Mouse (Mus musculus): ENCODE data around the gene Aadac. TPM values are rescaled to one million over a fixed set of nuclear protein-coding genes. Genes with fewer than 3 reads are reported as not detected.

Gene Aadac
- total and polyA plus RNA-seq, 2 experiments from 2014 or later = 0.14 TPM; not detected in 1

GRCm38 (mm10) chr3:60078883-60079415 lies 53.4 kb downstream of the Aadac start:
- Histone ChIP-seq H3K36me3 (replicated peaks; ENCODE audit: control insufficient read depth, insufficient read depth, low read length) (no peaks in the 10 kb centered on the region), H3K4me3 (ENCODE audit: low read depth, low read length) (no peak overlapping the region), H3K9me3 (replicated peaks; ENCODE audit: control insufficient read depth, low read length) (no peaks in the 10 kb centered on the region), H3K9ac (replicated peaks; ENCODE audit: low read depth, low read length) (no peak overlapping the region), H3K27ac (ENCODE audit: low read depth) (peak overlapping the region; percentile 25; the same call in 1 of the 2 replicates), H3K4me1 (ENCODE audit: control insufficient read depth, insufficient read depth) (0 out of 2 replicates have a peak, but pooled peaks cover 9% of the 10 kb centered on the region), H3K27me3 (ENCODE audit: control insufficient read depth, insufficient read depth, low read length) (no peaks in the 10 kb centered on the region), H3K4me2 (ENCODE audit: low read depth, low read length) (no peak overlapping the region)
- DNase-seq (ENCODE audit: low spot score) (no peak), ATAC-seq (ENCODE audit: insufficient read depth, low read depth) (no peak)
- no peak for TF ChIP-seq CTCF (IDR thresholded peaks at IDR 0.05; ENCODE audit: low read depth)
- TF ChIP-seq EP300 (IDR thresholded peaks at IDR 0.05; ENCODE audit: low read depth) = no peak
- WGBS = 79% methylated on average over 1 of the region's 1 CpGs

- no peak for DNase-seq (ENCODE audit: low spot score)
- H3K4me3 ChIP-seq (ENCODE audit: low read depth, low read length) = no peak overlapping the region
- no peaks in the 10 kb centered on the region for H3K9me3 ChIP-seq (replicated peaks; ENCODE audit: control insufficient read depth, low read length)
- H3K9ac ChIP-seq (replicated peaks; ENCODE audit: low read depth, low read length) = no peak overlapping the region
- no peaks in the 10 kb centered on the region for H3K36me3 ChIP-seq (replicated peaks; ENCODE audit: control insufficient read depth, insufficient read depth, low read length)
- no peak; the same call in 1 of the 2 replicates for ATAC-seq (ENCODE audit: insufficient read depth, low read depth)
- 0 out of 2 replicates have a peak overlapping the region, but pooled peaks have one; percentile 6 for H3K27ac ChIP-seq (ENCODE audit: low read depth)
- WGBS = 17% methylated on average over 4 of the region's 4 CpGs
- no peak overlapping the region for H3K4me2 ChIP-seq (ENCODE audit: low read depth, low read length)
- 0 out of 2 replicates have a peak, but pooled peaks cover 9% of the 10 kb centered on the region for H3K4me1 ChIP-seq (ENCODE audit: control insufficient read depth, insufficient read depth)
- H3K27me3 ChIP-seq (ENCODE audit: control insufficient read depth, insufficient read depth, low read length) = no peaks in the 10 kb centered on the region
- TF ChIP-seq EP300 (IDR thresholded peaks at IDR 0.05; ENCODE audit: low read depth) = no peak
- no peak for TF ChIP-seq CTCF (IDR thresholded peaks at IDR 0.05; ENCODE audit: low read depth)
These were observed 55.1 kb downstream of the Aadac start for GRCm38 (mm10) chr3:60080572-60080971.

GRCm38 (mm10) chr3:60081648-60082047 lies 56.1 kb downstream of the Aadac start, which contains the start of gene Sucnr1:
TSS of gene Sucnr1 (plus strand) at chr3:60081869.
- H3K36me3 ChIP-seq (replicated peaks; ENCODE audit: control insufficient read depth, insufficient read depth, low read length) = no peaks in the 10 kb centered on the region
- 40% methylated on average over 4 of the region's 4 CpGs for WGBS
- DNase-seq (ENCODE audit: low spot score) = no peak
- no peak within 1 kb of the TSS for H3K4me3 ChIP-seq (ENCODE audit: low read depth, low read length)
- no peaks in the 10 kb centered on the region for H3K9me3 ChIP-seq (replicated peaks; ENCODE audit: control insufficient read depth, low read length)
- H3K27me3 ChIP-seq (ENCODE audit: control insufficient read depth, insufficient read depth, low read length) = no peaks in the 10 kb centered on the region
- 0 out of 2 replicates have a peak, but pooled peaks cover 9% of the 10 kb centered on the region for H3K4me1 ChIP-seq (ENCODE audit: control insufficient read depth, insufficient read depth)
- 0 out of 2 replicates have a peak within 1 kb of the TSS, but pooled peaks have one; percentile 6 for H3K27ac ChIP-seq (ENCODE audit: low read depth)
- H3K4me2 ChIP-seq (ENCODE audit: low read depth, low read length) = no peak within 1 kb of the TSS
- ATAC-seq (ENCODE audit: insufficient read depth, low read depth) = no peak
- no peak within 1 kb of the TSS for H3K9ac ChIP-seq (replicated peaks; ENCODE audit: low read depth, low read length)
- TF ChIP-seq EP300 (IDR thresholded peaks at IDR 0.05; ENCODE audit: low read depth) (no peak), CTCF (IDR thresholded peaks at IDR 0.05; ENCODE audit: low read depth) (no peak)

- H3K27me3 ChIP-seq (ENCODE audit: control insufficient read depth, insufficient read depth, low read length) = no peaks in the 10 kb centered on the region
- no peaks in the 10 kb centered on the region for H3K36me3 ChIP-seq (replicated peaks; ENCODE audit: control insufficient read depth, insufficient read depth, low read length)
- H3K4me1 ChIP-seq (ENCODE audit: control insufficient read depth, insufficient read depth) = 0 out of 2 replicates have a peak, but pooled peaks cover 9% of the 10 kb centered on the region
- H3K9ac ChIP-seq (replicated peaks; ENCODE audit: low read depth, low read length) = no peak overlapping the region
- no peaks in the 10 kb centered on the region for H3K9me3 ChIP-seq (replicated peaks; ENCODE audit: control insufficient read depth, low read length)
- H3K4me2 ChIP-seq (ENCODE audit: low read depth, low read length) = no peak overlapping the region
- TF ChIP-seq CTCF (IDR thresholded peaks at IDR 0.05; ENCODE audit: low read depth) (no peak), EP300 (IDR thresholded peaks at IDR 0.05; ENCODE audit: low read depth) (no peak)
- no peak overlapping the region for H3K4me3 ChIP-seq (ENCODE audit: low read depth, low read length)
- DNase-seq (ENCODE audit: low spot score) = no peak
- WGBS = 93% methylated on average over 3 of the region's 3 CpGs
- H3K27ac ChIP-seq (ENCODE audit: low read depth) = no peak overlapping the region
- no peak for ATAC-seq (ENCODE audit: insufficient read depth, low read depth)
These were observed 57.2 kb downstream of the Aadac start for GRCm38 (mm10) chr3:60082746-60083145.

DNA sequence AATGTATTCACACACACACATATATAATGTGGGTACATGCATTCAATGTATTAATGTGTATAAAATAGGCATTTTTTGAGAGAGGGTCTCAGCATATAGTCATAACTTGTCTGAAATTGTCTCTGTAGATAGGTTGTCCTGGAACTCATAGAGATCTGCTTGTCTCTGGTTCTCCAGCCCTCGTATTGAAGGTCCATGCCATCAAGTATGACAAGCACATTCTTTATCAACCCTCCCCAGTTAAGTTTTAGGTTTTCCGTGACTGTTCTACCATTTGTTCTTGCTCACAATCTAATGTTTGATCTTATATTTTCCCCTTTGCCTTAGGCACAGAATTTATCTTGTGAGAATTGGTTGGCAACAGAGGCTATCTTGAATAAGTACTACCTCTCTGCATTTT lies 60.2 kb downstream of the Aadac start:
- DNase-seq (ENCODE audit: low spot score) = no peak
- WGBS = 78% methylated on average over 2 of the region's 2 CpGs
- no peak for ATAC-seq (ENCODE audit: insufficient read depth, low read depth)

More for the DNA sequence above, 60.2 kb downstream of the Aadac start:
- H3K36me3 ChIP-seq (replicated peaks; ENCODE audit: control insufficient read depth, insufficient read depth, low read length) = no peaks in the 10 kb centered on the region
- H3K4me1 ChIP-seq (ENCODE audit: control insufficient read depth, insufficient read depth) = 0 out of 2 replicates have a peak, but pooled peaks cover 3% of the 10 kb centered on the region
- no peak overlapping the region for H3K9ac ChIP-seq (replicated peaks; ENCODE audit: low read depth, low read length)
- H3K27ac ChIP-seq (ENCODE audit: low read depth) = no peak overlapping the region
- H3K4me3 ChIP-seq (ENCODE audit: low read depth, low read length) = no peak overlapping the region
- no peaks in the 10 kb centered on the region for H3K27me3 ChIP-seq (ENCODE audit: control insufficient read depth, insufficient read depth, low read length)
- TF ChIP-seq CTCF (IDR thresholded peaks at IDR 0.05; ENCODE audit: low read depth) (no peak), EP300 (IDR thresholded peaks at IDR 0.05; ENCODE audit: low read depth) (no peak)
- no peaks in the 10 kb centered on the region for H3K9me3 ChIP-seq (replicated peaks; ENCODE audit: control insufficient read depth, low read length)
- H3K4me2 ChIP-seq (ENCODE audit: low read depth, low read length) = no peak overlapping the region

Other genes starting within 250 kb of the Aadac start
- gene Gm8298, start 164.7 kb upstream of the Aadac start, total RNA-seq (2014; rRNA removed; ENCODE audit: low replicate concordance) = not detected in 2 replicates
- not detected in 2 replicates for gene Gm8298, start 164.7 kb upstream of the Aadac start, polyA plus RNA-seq (2015; fragmentation: Nextera tagmentation; extraction: Ambion mirVana)
- gene C130079G13Rik, start 100.5 kb upstream of the Aadac start, total RNA-seq (2014; rRNA removed; ENCODE audit: low replicate concordance) = not detected in 2 replicates
- gene C130079G13Rik, start 100.5 kb upstream of the Aadac start, polyA plus RNA-seq (2015; fragmentation: Nextera tagmentation; extraction: Ambion mirVana) = not detected in 2 replicates
- gene Aadacl2, start 19.0 kb upstream of the Aadac start, total RNA-seq (2014; rRNA removed; ENCODE audit: low replicate concordance) = not detected in 2 replicates
- gene Aadacl2, start 19.0 kb upstream of the Aadac start, polyA plus RNA-seq (2015; fragmentation: Nextera tagmentation; extraction: Ambion mirVana) = not detected in 2 replicates
- gene Sucnr1, start 56.2 kb downstream of the Aadac start, total RNA-seq (2014; rRNA removed; ENCODE audit: low replicate concordance) = not detected in 2 replicates
- gene Sucnr1, start 56.2 kb downstream of the Aadac start, polyA plus RNA-seq (2015; fragmentation: Nextera tagmentation; extraction: Ambion mirVana) = not detected in 2 replicates